Mouse (Mus musculus): Measurements from ENCODE around the gene Olfr154. TPM values are rescaled to one million over a fixed set of nuclear protein-coding genes. Genes with fewer than 3 reads are reported as not detected.

Gene Olfr154
- not detected for polyA plus RNA-seq (2017; shearing (Covaris generic))

DNA sequence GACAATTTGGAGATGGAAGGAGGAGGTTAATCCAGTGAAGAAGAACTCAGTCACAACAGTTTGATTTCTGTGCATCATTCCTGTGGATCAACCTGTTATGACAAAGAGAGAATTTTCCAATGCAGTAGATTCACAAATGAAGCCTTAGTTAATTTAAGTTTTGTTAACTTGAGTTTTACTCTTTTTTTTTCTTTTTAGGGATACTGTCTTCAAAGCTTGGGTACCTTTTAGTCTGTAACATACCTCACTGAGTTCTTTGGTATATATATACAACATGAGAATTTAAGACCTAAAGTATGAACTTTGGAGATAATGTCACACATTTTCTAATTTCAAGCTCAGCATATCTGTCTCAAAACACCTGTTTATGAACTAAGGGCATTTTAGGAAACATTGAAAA is at the start of gene Olfr154:
Olfr154 (minus strand) TSS at position 101 of the 400 bp plus-strand sequence.

GRCm38 (mm10) chr2:85689131-85689530 is 24.9 kb upstream of the Olfr154 start, which contains the start of gene Olfr1008:
TSS of gene Olfr1008 (plus strand) at chr2:85689431.

DNA sequence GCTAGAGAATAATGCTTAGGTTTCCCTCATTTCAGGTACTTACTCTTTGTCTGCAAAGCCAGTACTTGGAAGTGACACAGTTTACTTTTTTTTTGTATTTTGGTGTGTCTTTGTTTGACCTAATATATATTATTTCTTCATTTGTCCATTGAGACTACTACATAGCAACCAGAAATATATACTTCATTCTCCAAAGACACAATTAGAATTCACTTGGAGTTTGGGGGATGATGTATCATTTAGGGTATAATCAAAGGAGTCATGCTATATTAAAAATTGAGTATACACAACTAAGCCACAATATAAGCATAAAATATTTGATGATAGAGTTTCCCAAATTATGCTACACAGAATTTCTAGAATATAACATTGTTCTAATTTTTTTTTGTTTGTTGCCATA is 14.4 kb upstream of the Olfr154 start, which contains the start of gene Olfr1006:
Olfr1006 (minus strand) TSS at position 101 of the 400 bp plus-strand sequence.

GRCm38 (mm10) chr2:85650604-85651003 is 13.7 kb downstream of the Olfr154 start, which contains the start of gene Olfr1002:
TSS of gene Olfr1002 (minus strand) at chr2:85650704.

Other genes starting within 250 kb of the Olfr154 start
- not detected for gene Olfr993, start 249.6 kb downstream of the Olfr154 start, polyA plus RNA-seq (2017; shearing (Covaris generic))
- not detected for gene Olfr994, start 228.0 kb downstream of the Olfr154 start, polyA plus RNA-seq (2017; shearing (Covaris generic))
- gene Olfr995, start 220.8 kb downstream of the Olfr154 start, polyA plus RNA-seq (2017; shearing (Covaris generic)) = 0.20 TPM
- not detected for gene 4833423E24Rik, start 145.4 kb downstream of the Olfr154 start, polyA plus RNA-seq (2017; shearing (Covaris generic))
- gene Olfr996, start 85.2 kb downstream of the Olfr154 start, polyA plus RNA-seq (2017; shearing (Covaris generic)) = not detected
- not detected for gene Olfr998, start 75.5 kb downstream of the Olfr154 start, polyA plus RNA-seq (2017; shearing (Covaris generic))
- gene Olfr1000, start 52.6 kb downstream of the Olfr154 start, polyA plus RNA-seq (2017; shearing (Covaris generic)) = not detected
- gene Olfr1002, start 13.8 kb downstream of the Olfr154 start, polyA plus RNA-seq (2017; shearing (Covaris generic)) = not detected
- gene Olfr1006, start 14.3 kb upstream of the Olfr154 start, polyA plus RNA-seq (2017; shearing (Covaris generic)) = not detected
- not detected for gene Olfr1008, start 25.0 kb upstream of the Olfr154 start, polyA plus RNA-seq (2017; shearing (Covaris generic))
- not detected for gene Olfr1009, start 51.0 kb upstream of the Olfr154 start, polyA plus RNA-seq (2017; shearing (Covaris generic))
- not detected for gene Olfr1012, start 98.3 kb upstream of the Olfr154 start, polyA plus RNA-seq (2017; shearing (Covaris generic))
- not detected for gene Olfr1013, start 102.6 kb upstream of the Olfr154 start, polyA plus RNA-seq (2017; shearing (Covaris generic))
- gene Olfr1014, start 108.3 kb upstream of the Olfr154 start, polyA plus RNA-seq (2017; shearing (Covaris generic)) = not detected
- gene Olfr1015, start 117.6 kb upstream of the Olfr154 start, polyA plus RNA-seq (2017; shearing (Covaris generic)) = not detected
- gene Olfr1016, start 138.1 kb upstream of the Olfr154 start, polyA plus RNA-seq (2017; shearing (Covaris generic)) = not detected
- gene Olfr1018, start 154.0 kb upstream of the Olfr154 start, polyA plus RNA-seq (2017; shearing (Covaris generic)) = not detected
- not detected for gene Olfr1019, start 181.0 kb upstream of the Olfr154 start, polyA plus RNA-seq (2017; shearing (Covaris generic))
- gene Olfr1020, start 182.6 kb upstream of the Olfr154 start, polyA plus RNA-seq (2017; shearing (Covaris generic)) = not detected
- gene Olfr1022, start 204.1 kb upstream of the Olfr154 start, polyA plus RNA-seq (2017; shearing (Covaris generic)) = not detected
- not detected for gene Olfr1023, start 221.2 kb upstream of the Olfr154 start, polyA plus RNA-seq (2017; shearing (Covaris generic))
- gene Olfr1024, start 240.6 kb upstream of the Olfr154 start, polyA plus RNA-seq (2017; shearing (Covaris generic)) = not detected